Mouse (Mus musculus): ENCODE data around the gene Ankrd33.

Gene Ankrd33

DNA sequence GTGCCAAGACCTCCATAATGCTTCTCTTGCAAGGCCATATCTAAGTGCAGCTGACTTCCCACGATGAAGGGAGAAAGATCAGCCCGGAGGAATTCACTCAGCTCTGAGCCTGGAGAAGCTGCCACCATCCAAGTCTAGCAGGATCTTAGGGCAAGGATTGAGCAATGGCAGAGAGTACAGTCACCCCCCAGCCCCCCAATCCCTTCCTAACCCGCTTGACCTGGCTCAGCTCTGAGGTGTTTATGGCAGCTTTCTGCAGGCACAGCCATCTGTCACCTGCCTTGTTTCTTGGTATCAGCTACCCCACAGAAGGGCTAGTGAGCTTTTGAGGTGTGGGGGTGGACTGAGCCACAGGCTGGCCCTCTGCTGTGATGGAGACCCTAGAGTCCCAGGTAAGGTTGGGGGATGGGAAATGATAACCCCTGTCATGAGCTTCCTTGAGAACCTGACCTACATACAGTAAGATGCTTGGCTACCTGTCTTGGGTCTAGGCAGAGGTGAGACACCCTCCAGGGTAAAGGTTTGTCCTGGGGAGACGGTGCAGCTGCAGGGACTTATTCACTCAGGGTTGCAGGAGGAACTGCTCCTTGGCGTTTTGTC, at the start of gene Ankrd33:
TSS of gene Ankrd33 (plus strand) at position 245 of the 600 bp plus-strand sequence.
- no peak for DNase-seq (ENCODE audit: low spot score in 2 of 2)

DNA sequence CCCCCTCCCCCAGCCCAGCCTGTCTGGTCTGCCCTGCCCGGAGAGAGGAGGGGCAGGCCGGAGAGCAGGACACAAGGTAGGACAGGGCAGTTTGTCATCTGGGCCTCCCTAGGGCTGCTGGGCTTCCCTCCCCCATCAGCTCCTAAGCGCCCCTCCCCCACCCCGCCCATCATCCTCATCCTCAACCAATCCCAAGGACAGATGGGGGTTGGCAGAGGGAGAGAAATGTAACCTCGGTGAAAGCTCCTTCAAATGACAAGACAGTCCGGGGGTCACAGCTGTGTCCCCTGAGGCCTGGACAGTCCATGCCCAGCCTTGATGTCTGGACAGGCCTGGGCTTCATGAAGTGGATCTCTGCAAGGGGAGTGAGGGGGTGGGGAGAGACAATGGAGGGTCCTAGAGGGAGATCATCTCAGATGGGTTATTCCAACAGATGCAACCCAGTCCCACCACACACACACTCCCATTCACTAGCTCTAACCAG, 49.1 kb upstream of the Ankrd33 start:
- no peak for DNase-seq (ENCODE audit: low spot score in 2 of 2)

DNA sequence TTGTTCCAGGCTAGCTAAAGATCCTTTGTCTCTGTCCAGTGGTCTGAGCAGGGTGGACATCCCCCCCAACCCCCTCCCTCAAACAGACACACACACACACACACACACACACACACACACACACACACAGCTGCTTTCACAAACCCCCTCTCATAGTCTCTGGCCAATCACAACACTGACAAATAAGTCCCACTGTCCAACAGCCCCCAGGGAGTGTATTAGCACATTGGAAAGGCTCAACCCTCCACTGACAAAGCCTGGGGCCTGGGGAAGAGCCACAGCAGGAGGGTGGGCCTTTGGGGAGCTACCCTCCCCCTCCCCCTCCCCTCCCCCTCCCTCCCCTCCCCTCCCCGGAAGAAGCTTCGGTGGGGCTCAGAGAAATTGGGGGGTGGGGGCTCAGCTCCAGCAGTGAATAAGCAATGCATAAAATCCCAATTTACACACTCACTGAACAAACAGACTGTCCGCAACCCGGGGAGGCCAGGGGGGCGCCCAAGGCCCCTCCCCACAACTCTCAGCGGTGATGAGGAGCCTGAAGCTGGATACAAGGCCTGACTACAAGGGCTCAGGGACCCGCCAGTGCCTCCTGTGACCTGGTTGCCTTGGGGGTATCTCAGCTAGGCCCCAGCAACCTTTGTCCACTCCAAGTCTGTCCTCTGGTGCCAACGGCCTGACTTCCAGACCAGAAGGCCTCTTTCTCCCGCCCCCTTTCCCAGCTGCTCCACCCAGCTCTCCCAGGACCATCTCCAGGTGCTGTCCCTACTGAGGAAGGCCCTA, 48.4 kb upstream of the Ankrd33 start:
- DNase-seq (ENCODE audit: low spot score in 2 of 2), result no peak

DNA sequence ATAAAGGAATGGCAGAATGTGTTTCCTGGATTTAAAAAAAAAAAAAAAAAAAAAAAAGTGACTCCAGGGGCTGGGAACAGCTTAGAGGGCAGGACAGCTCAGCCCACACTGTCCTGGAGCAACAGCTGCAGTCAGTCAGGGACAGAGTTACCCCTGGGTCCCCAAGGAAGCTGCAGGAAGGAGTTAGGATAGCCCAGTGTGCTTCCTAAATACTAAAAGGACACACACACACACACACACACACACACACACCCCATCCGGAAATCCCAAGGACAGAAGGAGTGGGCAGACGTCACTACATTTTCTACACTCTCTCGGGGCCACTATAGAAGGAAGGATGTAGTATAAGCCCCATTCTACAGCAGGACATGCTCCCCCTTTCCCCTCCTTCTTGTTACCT, 47.5 kb upstream of the Ankrd33 start:
- DNase-seq (ENCODE audit: low spot score in 2 of 2), result no peak

DNA sequence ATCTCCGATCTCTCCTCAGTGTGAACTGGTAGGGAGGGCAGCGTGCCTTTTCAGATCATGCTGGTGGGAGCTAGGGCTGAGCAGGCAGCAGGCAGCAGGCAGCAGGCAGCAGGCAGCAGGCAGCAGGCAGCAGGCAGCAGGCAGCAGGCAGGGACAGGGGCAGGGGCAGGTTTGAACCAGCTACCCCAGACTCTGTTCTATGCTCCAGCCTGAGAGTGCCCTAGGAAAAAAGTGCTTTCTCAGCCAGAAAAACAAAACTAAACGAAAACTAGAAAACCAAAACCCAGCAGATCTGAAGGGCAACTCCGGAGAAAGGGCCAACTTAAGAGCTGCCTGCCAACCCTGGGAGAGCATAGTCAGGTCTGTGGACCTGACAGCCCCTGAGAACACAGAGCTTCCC, 46.9 kb upstream of the Ankrd33 start:
- no peak for DNase-seq (ENCODE audit: low spot score in 2 of 2)

DNA sequence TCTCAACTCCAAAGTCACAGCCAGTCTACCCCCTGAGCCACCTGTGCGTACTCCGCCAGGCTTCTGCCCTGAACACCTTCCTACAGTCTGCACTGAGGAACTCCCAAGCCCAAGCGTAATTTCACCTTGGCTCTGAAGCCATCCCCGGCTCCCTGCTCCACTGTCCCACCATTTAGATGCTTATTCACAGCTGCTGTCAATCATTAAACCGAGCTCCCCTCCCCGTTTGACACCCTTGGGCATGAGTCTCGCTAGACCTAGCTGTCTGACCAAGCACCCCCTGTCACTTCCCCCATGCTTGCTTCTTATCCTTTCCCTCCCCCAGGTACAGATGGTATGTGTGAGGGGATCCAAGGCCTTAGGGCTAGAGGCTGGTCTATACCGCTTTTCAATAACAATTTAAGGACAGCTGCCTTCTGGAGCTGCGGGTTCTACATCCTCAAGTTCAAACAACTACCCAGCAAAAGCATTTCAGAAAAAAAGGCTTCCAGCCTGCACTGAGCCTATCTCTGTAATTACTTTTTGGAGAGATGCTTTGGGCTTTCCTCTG, 45.8 kb upstream of the Ankrd33 start:
- no peak for DNase-seq (ENCODE audit: low spot score in 2 of 2)

DNA sequence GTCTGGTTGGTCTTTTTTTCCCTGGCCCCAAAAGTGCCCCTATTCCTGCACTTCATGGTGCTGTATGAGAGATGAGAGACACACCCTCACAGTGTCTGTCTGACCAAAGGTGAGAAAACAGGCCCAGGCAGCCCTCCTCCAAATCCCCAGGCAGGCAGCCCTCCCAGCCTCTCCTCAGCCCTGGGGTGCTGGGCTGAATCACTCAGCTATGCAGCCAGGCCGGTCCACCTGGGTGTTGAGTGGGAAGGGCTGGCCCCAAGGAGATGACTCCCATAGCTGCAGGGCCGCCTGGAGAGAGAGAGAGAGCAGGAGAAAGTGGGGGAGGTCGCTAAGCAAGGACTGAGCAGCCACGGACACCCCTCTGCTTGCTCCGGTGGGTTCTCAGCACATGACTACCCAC, 44.8 kb upstream of the Ankrd33 start:
- DNase-seq (ENCODE audit: low spot score in 2 of 2), result no peak

DNA sequence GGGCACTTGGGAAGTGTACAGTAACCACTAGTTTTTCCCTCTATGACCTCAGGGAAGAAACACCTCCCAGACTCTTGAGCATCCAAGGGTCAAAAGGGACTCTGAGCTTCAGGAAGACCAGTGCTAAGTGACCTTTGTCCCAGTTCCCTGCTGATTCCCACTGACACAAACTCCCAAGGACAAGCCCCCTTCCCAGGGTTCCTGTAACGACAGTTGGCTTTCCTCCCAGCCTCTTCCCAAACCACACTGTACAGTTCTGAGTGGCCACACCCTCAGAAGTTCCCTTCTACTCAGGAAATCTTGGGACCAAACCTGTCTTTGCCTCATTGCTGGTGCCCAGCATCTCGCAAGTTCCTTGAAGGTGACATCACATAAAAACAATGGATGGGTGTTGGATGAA, 42.8 kb upstream of the Ankrd33 start:
- no peak for DNase-seq (ENCODE audit: low spot score in 2 of 2)

DNA sequence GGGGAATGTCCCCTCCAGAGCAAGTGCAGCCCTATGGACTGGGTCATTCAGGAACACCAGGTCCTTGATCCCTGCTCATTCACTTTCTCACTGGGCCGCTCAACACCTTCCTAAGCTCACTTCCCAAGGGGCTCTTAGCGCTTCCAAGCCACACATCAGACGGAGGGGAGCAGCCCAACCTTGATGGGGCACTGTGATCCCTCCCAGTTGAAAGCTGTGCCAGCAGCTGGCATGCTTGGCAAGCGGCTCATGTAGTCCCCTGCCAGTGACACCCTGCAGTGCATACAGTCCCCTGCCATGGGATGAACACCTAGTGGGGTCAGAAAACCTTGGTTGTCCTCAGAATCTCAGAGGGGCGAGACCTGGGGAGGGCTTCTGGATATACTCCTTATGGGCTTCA, 41.5 kb upstream of the Ankrd33 start:
- DNase-seq (ENCODE audit: low spot score in 2 of 2), result no peak

DNA sequence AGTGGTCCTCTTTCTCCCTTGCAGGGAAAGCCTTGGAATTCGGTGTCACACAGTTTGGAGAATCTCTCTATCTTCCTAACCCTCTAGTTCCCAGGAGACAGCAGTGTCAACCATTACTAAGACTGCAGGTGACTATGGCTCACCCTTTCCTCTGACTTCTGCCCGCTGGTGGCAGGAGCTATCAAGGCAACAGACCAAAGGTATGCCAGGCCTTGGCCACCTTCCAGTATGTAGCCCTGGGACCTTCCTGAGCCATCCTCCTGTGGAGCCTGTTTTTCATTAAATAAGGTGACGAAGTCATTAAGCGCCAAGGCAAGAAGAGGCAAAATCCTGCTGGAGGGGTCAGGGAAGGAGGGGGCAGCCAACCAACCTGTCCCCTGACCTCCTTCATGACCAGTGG, 40.4 kb upstream of the Ankrd33 start:
- DNase-seq (ENCODE audit: low spot score in 2 of 2), result no peak

DNA sequence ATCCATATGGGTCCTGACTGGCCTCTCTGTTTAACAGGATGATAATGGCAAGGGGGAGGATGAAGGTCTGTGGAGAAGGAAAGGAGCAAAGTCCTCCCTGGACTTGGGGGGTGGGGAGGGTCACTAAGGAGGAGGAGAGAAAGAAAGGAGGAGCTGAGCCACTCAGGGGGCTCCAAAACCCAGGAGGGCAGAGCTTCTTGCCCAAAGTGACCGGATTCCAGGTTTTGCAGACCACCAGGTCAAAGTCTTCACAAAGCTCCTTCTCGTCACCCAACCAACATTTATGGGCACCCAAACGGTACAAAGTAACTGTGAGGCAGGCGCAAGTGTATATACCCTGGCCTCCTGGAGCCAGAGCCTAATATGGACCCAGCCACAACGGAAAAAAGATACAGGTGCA, 39.9 kb upstream of the Ankrd33 start:
- DNase-seq (ENCODE audit: low spot score in 2 of 2), result no peak

DNA sequence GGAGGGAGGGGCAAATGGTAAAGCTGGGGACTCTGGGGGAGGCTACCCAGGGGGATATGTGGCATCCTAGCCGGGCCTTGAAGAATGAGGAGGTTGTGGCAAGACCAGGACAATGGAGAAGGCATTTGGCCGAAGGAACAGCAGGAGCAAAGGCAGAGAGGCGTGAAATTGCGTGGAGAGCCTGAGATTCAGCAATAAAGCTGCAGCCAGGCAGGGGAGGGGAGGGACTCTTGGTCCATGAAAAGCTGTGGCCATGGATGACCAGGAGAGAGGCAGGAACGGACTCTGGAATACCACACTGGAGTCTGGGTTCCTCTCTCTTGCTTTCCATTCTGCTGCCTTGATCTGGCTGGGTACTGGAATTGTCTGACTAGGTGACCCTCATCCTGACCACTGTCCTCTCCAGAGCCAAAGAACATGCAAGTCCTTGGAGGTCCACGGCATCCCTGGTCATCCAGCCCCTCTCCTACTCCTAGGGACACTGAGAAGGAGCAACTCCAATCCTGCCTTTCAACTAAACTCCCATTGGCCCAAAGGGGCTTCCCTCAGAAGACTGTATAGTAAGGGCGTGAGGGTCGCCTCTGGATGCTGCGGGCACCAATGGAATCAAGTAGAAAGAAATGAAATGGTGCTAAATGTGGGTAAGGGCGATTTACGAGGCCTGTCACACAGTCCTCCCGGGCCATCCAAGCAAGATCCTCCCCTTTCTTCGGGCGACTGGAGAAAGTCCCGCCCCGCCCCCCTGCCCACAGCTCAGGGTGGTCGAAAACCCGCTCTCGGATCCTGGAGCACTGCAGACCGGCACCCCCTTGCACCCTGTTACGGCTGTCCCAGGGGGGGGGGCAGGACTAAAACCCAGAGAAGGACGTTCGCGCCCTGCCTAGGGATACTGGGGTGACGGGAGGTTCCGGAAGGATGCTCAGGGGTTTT, 39.2 kb upstream of the Ankrd33 start:
- no peak for DNase-seq (ENCODE audit: low spot score in 2 of 2)

DNA sequence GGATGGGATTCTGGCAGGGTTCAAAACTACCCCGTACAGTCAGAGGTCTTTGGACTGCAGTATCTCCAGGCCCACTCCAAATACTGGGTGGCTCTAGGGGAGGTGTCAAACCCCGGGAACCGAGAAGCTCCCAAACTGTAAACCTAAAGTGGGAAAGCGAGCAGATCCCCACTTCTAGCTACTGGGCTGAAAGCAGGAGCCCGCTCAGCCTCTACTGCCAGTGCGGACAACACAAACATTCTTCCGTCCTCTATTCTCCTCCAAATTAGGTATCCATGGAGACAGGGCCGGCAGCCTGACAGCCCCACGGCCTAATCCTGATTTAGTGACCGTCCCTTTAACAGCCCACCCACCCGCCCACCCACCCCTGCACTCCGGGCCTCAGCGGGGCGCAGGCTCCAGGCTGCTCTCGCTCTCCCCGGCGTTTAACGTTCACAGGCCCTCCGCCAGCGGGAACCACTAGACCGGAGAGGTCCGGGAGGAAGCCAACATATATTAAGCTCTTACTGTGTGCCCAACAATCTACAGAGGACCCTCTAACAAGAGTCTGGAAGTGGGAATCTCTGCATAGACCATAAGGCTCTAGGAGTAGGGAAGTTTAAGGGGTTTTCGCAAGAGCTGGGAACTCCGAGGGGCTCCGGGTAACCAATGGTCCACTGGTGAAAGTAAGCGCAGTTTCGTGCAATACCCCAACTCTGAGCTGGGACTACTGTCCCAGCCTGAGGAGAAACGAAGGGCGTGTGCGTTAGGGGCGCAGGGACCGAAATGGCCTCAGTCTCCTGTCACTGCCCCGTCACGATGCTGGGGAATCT, 38.3 kb upstream of the Ankrd33 start:
- no peak for DNase-seq (ENCODE audit: low spot score in 2 of 2)

DNA sequence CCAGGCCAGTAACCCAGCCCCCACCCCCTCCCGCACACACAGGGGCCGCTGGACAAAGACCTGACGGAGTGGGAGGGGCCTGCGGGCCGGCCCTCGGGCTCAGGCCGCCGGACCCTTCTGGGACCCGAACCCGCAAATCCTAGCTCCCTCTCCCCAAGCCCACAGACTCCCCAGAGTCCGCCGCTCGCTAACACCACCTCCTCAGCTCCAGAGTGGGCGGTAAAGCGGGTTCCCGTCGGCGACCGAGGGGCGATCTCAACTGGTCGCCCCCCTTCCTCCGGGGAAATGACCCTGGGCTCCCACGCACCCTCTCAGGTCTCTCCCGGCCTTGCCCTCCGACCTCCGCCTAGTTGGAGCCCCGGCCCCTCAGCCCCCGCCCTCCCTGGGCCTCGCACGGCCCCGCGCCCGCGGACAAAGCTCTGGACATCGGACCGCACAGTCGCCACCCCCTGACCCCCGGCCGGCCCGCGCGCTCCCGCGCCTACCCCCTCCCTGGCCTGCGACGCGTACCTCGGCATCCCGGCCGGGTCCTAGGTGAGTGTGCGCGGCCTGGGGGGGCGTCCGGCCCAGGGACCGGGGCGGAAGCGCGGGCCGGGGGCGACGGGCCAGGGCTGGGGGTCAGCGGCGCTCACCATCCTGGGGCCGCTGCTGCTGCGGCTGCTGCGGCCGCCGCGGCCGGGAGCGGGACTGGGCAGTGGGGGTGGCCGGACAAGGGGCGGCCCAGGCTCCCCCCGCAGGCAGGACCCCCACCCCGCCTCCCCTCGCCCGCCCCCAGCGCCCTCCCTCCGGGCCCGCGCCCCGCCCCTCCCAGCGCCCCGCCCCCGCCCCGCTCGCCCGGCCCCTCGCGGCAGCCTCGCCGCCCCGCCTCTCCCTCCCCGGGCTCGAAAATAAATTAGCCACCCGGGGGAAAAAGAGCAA, 37.5 kb upstream of the Ankrd33 start, which contains the start of gene Fignl2:
TSS of gene Fignl2 (minus strand) at position 755 of the 918 bp plus-strand sequence.
- no peak for DNase-seq (ENCODE audit: low spot score in 2 of 2)

DNA sequence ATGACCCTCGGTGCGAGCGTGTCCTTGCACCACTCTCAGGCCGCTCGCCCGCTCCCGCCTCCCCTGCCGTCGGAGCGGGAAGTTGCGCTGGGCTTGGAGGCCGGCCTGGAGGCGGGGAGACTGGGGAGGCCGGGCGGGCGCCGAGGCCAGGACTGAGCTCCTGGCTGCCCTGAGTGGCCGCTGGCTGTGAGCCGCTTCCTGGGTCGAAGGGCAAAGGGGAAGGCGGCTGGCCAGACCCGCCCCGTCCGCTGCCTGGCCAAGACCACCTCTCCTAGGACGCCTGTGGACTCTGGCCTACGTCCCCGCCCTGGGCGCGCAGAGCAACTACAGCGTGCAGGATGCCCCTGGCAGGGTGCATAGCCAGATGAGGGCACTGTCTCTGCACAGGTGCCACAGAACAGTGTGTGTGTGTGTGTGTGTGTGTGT, 36.8 kb upstream of the Ankrd33 start:
- DNase-seq (ENCODE audit: low spot score in 2 of 2), result peak; percentile 9 to 49

DNA sequence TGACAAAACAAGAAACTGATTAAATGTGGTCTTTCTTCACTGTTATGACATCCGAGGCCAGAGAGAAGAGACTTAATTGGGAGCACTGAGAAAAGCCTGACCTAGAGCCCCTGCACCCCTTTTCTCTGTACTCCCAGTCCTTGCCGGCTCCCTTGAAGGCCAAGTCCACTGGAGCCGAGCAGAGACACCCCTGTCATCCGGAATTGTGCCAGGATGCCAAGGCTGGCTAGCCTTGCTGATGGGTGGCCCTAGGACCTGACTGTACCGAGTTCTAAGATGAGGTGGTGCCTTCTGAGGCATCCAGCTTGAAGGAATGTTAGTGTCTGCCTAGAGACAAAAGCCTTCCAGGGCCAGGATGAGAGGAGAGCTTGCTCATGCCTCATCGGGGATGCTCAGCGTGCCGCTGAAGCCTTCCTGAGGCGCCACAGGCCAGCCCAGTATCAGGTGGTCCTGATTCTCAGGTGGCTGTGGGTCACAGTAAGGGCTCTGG, 35.5 kb upstream of the Ankrd33 start:
- DNase-seq (ENCODE audit: low spot score in 2 of 2), result no peak

DNA sequence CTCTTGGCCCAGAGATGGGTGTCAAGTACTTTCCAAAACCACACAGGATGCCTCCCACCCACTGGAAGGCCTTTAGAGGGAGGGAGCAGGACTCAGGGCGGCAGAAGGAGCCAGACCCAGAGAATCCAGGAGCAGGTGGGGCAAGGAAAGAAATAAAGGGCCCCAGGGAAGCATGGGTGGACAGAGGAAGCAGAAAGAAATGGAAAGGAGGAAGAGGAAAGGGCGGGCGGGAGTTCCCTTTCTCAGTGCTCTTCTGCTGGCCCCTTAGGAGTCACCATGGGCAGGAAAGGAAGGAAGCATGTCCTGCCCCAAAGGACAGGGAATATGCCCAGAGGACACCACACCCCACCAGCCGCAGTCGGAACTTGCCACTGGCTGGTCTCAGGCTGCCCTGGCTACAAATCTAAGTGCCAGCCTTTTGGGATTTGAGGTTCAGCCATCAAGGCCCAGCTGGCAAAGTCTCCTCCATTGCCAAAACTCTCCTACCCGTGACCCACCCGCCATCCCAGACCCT, 34.5 kb upstream of the Ankrd33 start:
- no peak for DNase-seq (ENCODE audit: low spot score in 2 of 2)

DNA sequence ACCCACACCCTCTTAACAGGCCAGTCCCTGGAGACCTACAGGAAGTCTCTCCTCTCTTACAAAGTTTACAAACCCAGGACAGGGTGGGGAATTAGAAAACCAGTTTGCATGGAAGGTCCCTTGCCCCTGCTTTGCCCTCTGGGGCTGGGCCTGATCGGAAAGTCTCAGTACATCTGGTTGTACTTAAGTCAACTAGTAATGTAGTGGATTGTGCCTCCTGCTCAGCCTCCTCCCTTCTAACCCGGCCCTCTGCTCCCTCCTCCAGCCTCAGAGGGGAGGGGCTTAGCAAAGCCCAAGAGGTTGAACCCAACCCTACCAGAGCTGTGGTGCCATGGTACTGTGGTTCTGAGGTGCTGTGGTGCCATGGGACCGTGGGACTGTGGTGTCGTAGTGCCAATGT, 33.3 kb upstream of the Ankrd33 start:
- DNase-seq (ENCODE audit: low spot score in 2 of 2), result no peak

DNA sequence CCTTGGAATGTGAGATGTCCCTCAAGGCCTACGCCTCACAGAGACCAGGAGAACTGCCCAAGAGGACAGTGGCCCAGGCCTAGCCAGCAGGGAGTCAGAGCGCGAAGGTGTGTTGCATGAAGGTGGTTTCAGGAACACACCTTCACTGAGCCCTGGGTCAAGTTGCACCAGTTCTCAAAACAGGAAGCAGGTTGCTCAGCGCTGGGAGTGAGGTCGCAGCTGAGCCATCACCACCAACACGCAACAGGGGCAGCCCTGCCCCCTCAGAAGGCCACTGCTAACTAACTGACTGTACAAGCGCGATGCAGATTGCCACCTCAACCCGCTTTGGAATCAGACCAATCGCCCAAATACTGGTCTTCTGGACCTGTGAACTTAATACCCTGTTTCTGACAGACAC, 31.1 kb upstream of the Ankrd33 start:
- no peak for DNase-seq (ENCODE audit: low spot score in 2 of 2)

DNA sequence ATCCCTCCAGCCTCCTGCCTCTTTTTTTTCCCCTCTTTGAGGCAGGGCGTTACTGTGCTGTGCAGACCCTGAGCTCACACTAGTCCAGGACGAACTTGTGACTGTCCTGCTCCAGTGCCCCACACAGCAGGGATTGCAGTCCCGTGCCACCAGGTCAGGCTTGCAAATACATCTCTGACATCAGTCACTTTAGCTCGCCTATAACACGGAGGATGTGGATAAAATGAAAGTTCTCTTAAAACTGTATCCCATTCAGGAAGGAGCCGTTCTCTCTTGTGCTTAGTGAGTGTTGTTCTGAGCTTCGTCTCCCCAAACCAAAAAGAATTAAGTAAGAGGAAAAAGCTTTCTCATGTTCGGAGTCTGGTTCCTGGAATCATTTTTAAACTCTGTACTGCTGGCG, 29.1 kb upstream of the Ankrd33 start:
- DNase-seq (ENCODE audit: low spot score in 2 of 2), result no peak

All from spleen, postnatal 10 days (tissue).